Mouse (Mus musculus) MEL (cell line): ENCODE measurements around the gene Glt8d1.

Experiments
- CHD1 ChIP-seq: IDR thresholded peaks from 2 replicates; pipeline ENCODE4 v1.6.1; 2012; ENCODE audit warnings: low read depth, mild to moderate bottlenecking, inconsistent platforms, low read length, improper control_type of control experiment
- CTCF ChIP-seq, 3 experiments: IDR thresholded peaks in 2 of 3; conservative IDR thresholded peaks in 1 of 3; 2 replicates each; pipeline ENCODE4 v1.5.1; 2011 to 2012; ENCODE audit warnings: low read length in 3 of 3, low read depth in 2 of 3, mild to moderate bottlenecking in 2 of 3, improper control_type of control experiment in 1 of 3, inconsistent platforms in 1 of 3, mixed read lengths in 1 of 3, moderate library complexity in 1 of 3; ENCODE audit not compliant: control insufficient read depth in 1 of 3, insufficient read depth in 1 of 3, poor library complexity in 1 of 3, severe bottlenecking in 1 of 3
- EP300 ChIP-seq, 2 experiments: IDR thresholded peaks; 2 replicates each; pipeline ENCODE4 v1.6.1; 2011; ENCODE audit warnings: improper control_type of control experiment in 2 of 2, low read length in 2 of 2, low read depth in 1 of 2, mild to moderate bottlenecking in 1 of 2
- POLR2A ChIP-seq, 2 experiments: IDR thresholded peaks; 2 replicates each; pipeline ENCODE4 v1.6.1; 2011 to 2012; ENCODE audit warnings: low read length in 2 of 2, mild to moderate bottlenecking in 2 of 2, control low read depth in 1 of 2, improper control_type of control experiment in 1 of 2, low read depth in 1 of 2, moderate library complexity in 1 of 2; ENCODE audit not compliant: control insufficient read depth in 1 of 2, insufficient read depth in 1 of 2, poor library complexity in 1 of 2
- TAL1 ChIP-seq: IDR thresholded peaks from 2 replicates; pipeline ENCODE4 v1.6.1; 2012; ENCODE audit warnings: mild to moderate bottlenecking, inconsistent platforms, low read length, moderate library complexity, mixed read lengths
- USF1 ChIP-seq: IDR thresholded peaks from 2 replicates; pipeline ENCODE4 v1.6.1; 2014; ENCODE audit warnings: low read depth, mild to moderate bottlenecking, inconsistent platforms, low read length, improper control_type of control experiment, moderate library complexity

DNA sequence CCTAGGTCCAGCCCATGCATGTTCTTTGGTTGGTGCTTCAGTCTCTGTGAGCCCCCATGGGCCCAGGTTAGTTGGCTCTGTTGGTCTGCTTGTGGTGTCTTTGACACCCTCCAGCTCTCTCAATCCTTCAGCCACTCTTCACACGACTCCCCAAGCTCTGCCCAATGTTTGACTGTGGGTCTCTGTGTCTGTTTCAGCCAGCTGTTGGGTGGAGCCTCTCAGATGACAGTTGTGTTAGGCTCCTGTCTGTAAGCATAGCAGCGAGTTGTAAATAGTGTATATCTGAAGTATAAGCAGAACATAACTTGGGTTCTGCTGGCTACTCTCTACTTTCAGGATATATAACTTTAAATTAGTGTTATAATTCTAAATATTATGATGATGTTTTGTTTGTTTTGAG is 42.7 kb upstream of the Glt8d1 start:
- TF ChIP-seq USF1 (no peak), POLR2A (IDR thresholded peaks at IDR 0.05; ENCODE audit: control insufficient read depth in 1 of 2, insufficient read depth in 1 of 2, low read depth in 1 of 2, low read length in 2 of 2, poor library complexity in 1 of 2) (no peak), TAL1 (no peak), CTCF (IDR thresholded peaks at IDR 0.05 in 2 of 3, conservative IDR thresholded peaks at IDR 0.05 in 1 of 3; ENCODE audit: control insufficient read depth in 1 of 3, insufficient read depth in 1 of 3, low read depth in 2 of 3, low read length in 3 of 3, poor library complexity in 1 of 3, severe bottlenecking in 1 of 3) (no peak), CHD1 (no peak), EP300 (IDR thresholded peaks at IDR 0.05; ENCODE audit: low read depth in 1 of 2, low read length in 2 of 2) (no peak)
